Mouse (Mus musculus): Measurements from ENCODE around the gene Slc22a19. TPM values are rescaled to one million over a fixed set of nuclear protein-coding genes. Genes with fewer than 3 reads are reported as not detected.
"Not testable (repeated sequence)": the region's sequence is repeated elsewhere in the genome, so short reads cannot be mapped to it uniquely, and the experiment has no call there.

The Slc22a19 gene
- polyA plus RNA-seq (2015; fragmentation: Nextera tagmentation; extraction: Ambion mirVana): not detected in 2 replicates

DNA sequence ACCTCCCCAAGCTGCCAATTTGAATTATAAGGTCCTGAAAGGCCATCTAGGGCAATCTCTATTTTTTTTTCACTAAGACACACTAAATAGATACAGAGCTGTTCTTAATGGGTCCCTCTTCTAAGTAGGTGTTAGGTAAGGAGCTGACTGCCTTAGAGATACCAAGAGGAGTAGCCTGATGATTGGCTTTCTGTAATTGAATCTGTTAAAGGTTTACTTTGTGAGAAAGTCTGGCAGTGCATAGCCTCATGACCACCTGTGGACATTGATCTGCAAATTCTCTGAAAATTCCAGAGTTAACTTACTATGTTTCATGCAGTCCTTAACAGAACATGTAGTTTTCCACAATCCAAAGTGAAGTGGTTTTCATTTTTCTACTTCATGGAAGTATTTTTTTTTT lies at the start of gene Slc22a19:
TSS of gene Slc22a19 (minus strand) at position 163 of the 400 bp plus-strand sequence.
- no peak within 1 kb of the TSS for H3K9ac ChIP-seq (replicated peaks)
- H3K36me3 ChIP-seq: no peaks in the 10 kb centered on the region
- H3K4me2 ChIP-seq (replicated peaks): no peak within 1 kb of the TSS
- no peak within 1 kb of the TSS for H3K27ac ChIP-seq
- no peak within 1 kb of the TSS for H3K4me3 ChIP-seq (replicated peaks)
- H3K4me1 ChIP-seq (replicated peaks): no peaks in the 10 kb centered on the region
- H3K9me3 ChIP-seq: no peaks in the 10 kb centered on the region
- ATAC-seq: no peak
- no peaks in the 10 kb centered on the region for H3K27me3 ChIP-seq

- not testable (repeated sequence) for H3K27me3 ChIP-seq; H3K36me3 ChIP-seq; H3K4me1 ChIP-seq (replicated peaks); H3K27ac ChIP-seq; H3K4me3 ChIP-seq (replicated peaks); H3K4me2 ChIP-seq (replicated peaks); ATAC-seq; H3K9ac ChIP-seq (replicated peaks); H3K9me3 ChIP-seq
- WGBS: 71% methylated on average over 13 of the region's 13 CpGs
Measured at GRCm38 (mm10) chr19:7753371-7753770, 42.3 kb upstream of the Slc22a19 start.

DNA sequence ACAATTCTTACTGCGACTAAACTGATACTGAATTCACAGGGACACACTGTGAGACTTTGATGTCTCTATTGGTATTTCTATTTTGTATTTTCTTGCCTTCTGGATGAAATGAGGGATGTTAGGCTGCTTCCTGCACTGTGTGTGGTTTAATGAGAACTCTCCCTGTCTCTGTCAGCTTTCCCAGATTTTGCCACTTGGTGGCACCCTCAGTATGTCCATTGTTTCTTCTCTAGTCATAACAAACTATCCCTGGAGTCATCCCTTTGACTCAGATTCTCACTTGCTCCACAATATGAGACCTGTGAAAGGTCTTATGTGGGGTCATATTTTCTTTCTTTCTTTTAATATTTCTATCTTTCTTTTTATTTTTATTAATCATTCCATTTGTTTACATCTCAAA lies 18.4 kb upstream of the Slc22a19 start:
- Histone ChIP-seq H3K9me3 (no peaks in the 10 kb centered on the region), H3K36me3 (no peaks in the 10 kb centered on the region), H3K4me1 (replicated peaks) (no peaks in the 10 kb centered on the region), H3K4me2 (replicated peaks) (no peak overlapping the region), H3K27ac (no peak overlapping the region), H3K9ac (replicated peaks) (no peak overlapping the region), H3K27me3 (no peaks in the 10 kb centered on the region), H3K4me3 (replicated peaks) (no peak overlapping the region)
- WGBS: 48% methylated on average over 1 of the region's 1 CpGs
- ATAC-seq: no peak

GRCm38 (mm10) chr19:7693104-7693503 lies 18.0 kb downstream of the Slc22a19 start:
- H3K4me1 ChIP-seq (replicated peaks); ATAC-seq; H3K27ac ChIP-seq; H3K4me3 ChIP-seq (replicated peaks); H3K9ac ChIP-seq (replicated peaks); H3K27me3 ChIP-seq; H3K4me2 ChIP-seq (replicated peaks); H3K9me3 ChIP-seq; H3K36me3 ChIP-seq: not testable (repeated sequence)
- WGBS: 81% methylated on average over 3 of the region's 3 CpGs

DNA sequence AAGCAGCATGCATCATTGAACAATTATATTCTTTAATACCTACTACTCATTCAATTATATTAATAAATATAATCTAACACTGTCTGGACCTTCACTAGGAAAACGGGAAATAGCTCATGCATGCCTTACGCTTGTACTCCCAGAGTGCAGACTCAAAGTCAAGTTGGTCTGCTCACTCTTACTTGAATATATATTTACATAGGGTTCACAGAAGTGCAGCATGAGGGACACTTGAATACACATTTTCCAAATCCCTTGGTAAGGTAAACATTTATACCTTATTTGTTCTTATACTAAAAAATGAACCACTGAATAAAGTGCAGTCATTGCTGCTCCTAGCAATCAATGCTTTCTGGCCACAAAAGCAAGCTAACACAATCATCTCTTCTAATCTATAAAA lies 19.9 kb downstream of the Slc22a19 start:
- no peak for ATAC-seq
- 87% methylated on average over 2 of the region's 2 CpGs for WGBS
- no peak overlapping the region for H3K27ac ChIP-seq

GRCm38 (mm10) chr19:7687988-7688387 lies 23.1 kb downstream of the Slc22a19 start:
- H3K9ac ChIP-seq (replicated peaks): no peak overlapping the region
- no peak overlapping the region for H3K4me2 ChIP-seq (replicated peaks)
- H3K4me3 ChIP-seq (replicated peaks): no peak overlapping the region
- H3K9me3 ChIP-seq: no peaks in the 10 kb centered on the region
- H3K27me3 ChIP-seq: no peaks in the 10 kb centered on the region
- 93% methylated on average over 1 of the region's 1 CpGs for WGBS
- ATAC-seq: no peak
- no peak overlapping the region for H3K27ac ChIP-seq
- no peaks in the 10 kb centered on the region for H3K4me1 ChIP-seq (replicated peaks)
- H3K36me3 ChIP-seq: no peaks in the 10 kb centered on the region

More for the DNA sequence above, 19.9 kb downstream of the Slc22a19 start:
- Histone ChIP-seq H3K4me3 (replicated peaks) (no peak overlapping the region), H3K9ac (replicated peaks) (no peak overlapping the region), H3K4me2 (replicated peaks) (no peak overlapping the region), H3K36me3 (no peaks in the 10 kb centered on the region), H3K27me3 (no peaks in the 10 kb centered on the region), H3K9me3 (no peaks in the 10 kb centered on the region), H3K4me1 (replicated peaks) (no peaks in the 10 kb centered on the region)

- WGBS: 0% methylated on average over 1 of the region's 1 CpGs
- no peaks in the 10 kb centered on the region for H3K9me3 ChIP-seq
- H3K36me3 ChIP-seq: no peaks in the 10 kb centered on the region
- H3K9ac ChIP-seq (replicated peaks): no peak overlapping the region
- no peak for ATAC-seq
- no peaks in the 10 kb centered on the region for H3K4me1 ChIP-seq (replicated peaks)
- no peak overlapping the region for H3K4me2 ChIP-seq (replicated peaks)
- no peak overlapping the region for H3K4me3 ChIP-seq (replicated peaks)
- H3K27ac ChIP-seq: no peak overlapping the region
- no peaks in the 10 kb centered on the region for H3K27me3 ChIP-seq
Measured at GRCm38 (mm10) chr19:7672033-7672432, 39.1 kb downstream of the Slc22a19 start.

- no peaks in the 10 kb centered on the region for H3K9me3 ChIP-seq
- no peaks in the 10 kb centered on the region for H3K36me3 ChIP-seq
- no peak overlapping the region for H3K4me3 ChIP-seq (replicated peaks)
- no peaks in the 10 kb centered on the region for H3K27me3 ChIP-seq
- 84% methylated on average over 8 of the region's 8 CpGs for WGBS
- no peak overlapping the region for H3K4me2 ChIP-seq (replicated peaks)
- no peak overlapping the region for H3K27ac ChIP-seq
- ATAC-seq: no peak
- no peaks in the 10 kb centered on the region for H3K4me1 ChIP-seq (replicated peaks)
- H3K9ac ChIP-seq (replicated peaks): no peak overlapping the region
Measured at GRCm38 (mm10) chr19:7648913-7649666, 62.0 kb downstream of the Slc22a19 start.

- no peak for ATAC-seq
Measured at GRCm38 (mm10) chr19:7633786-7634185, 77.3 kb downstream of the Slc22a19 start.

GRCm38 (mm10) chr19:7633021-7633420 lies 78.1 kb downstream of the Slc22a19 start:
- ATAC-seq: no peak
- Histone ChIP-seq H3K4me3 (replicated peaks) (no peak overlapping the region), H3K36me3 (no peaks in the 10 kb centered on the region), H3K9me3 (no peaks in the 10 kb centered on the region), H3K27ac (no peak overlapping the region), H3K4me1 (replicated peaks) (no peaks in the 10 kb centered on the region), H3K27me3 (no peaks in the 10 kb centered on the region), H3K4me2 (replicated peaks) (no peak overlapping the region), H3K9ac (replicated peaks) (no peak overlapping the region)

More at GRCm38 (mm10) chr19:7633786-7634185, 77.3 kb downstream of the Slc22a19 start:
- H3K9me3 ChIP-seq: no peaks in the 10 kb centered on the region
- WGBS: 80% methylated on average over 1 of the region's 1 CpGs
- H3K9ac ChIP-seq (replicated peaks): no peak overlapping the region
- H3K27ac ChIP-seq: no peak overlapping the region
- H3K4me2 ChIP-seq (replicated peaks): no peak overlapping the region
- H3K4me1 ChIP-seq (replicated peaks): no peaks in the 10 kb centered on the region
- H3K36me3 ChIP-seq: no peaks in the 10 kb centered on the region
- H3K4me3 ChIP-seq (replicated peaks): no peak overlapping the region
- no peaks in the 10 kb centered on the region for H3K27me3 ChIP-seq

Other genes starting within 250 kb of the Slc22a19 start
- 557 and 566 TPM in 2 replicates for gene Rtn3, start 228.0 kb downstream of the Slc22a19 start, polyA plus RNA-seq (2015; fragmentation: Nextera tagmentation; extraction: Ambion mirVana)
- gene Atl3, start 217.3 kb downstream of the Slc22a19 start, polyA plus RNA-seq (2015; fragmentation: Nextera tagmentation; extraction: Ambion mirVana): 6.0 and 6.3 TPM in 2 replicates
- gene Pla2g16, start 153.9 kb downstream of the Slc22a19 start, polyA plus RNA-seq (2015; fragmentation: Nextera tagmentation; extraction: Ambion mirVana): 1.3 and 2.6 TPM in 2 replicates
- 0.15 and 0.22 TPM in 2 replicates for gene Lgals12, start 104.1 kb downstream of the Slc22a19 start, polyA plus RNA-seq (2015; fragmentation: Nextera tagmentation; extraction: Ambion mirVana)
- gene Hrasls5, start 98.8 kb downstream of the Slc22a19 start, polyA plus RNA-seq (2015; fragmentation: Nextera tagmentation; extraction: Ambion mirVana): not detected in 2 replicates
- not detected in 2 replicates for gene Slc22a26, start 91.4 kb upstream of the Slc22a19 start, polyA plus RNA-seq (2015; fragmentation: Nextera tagmentation; extraction: Ambion mirVana)

Data from midbrain, embryonic 13.5 days (tissue).